Mouse (Mus musculus) heart, postnatal 14 days (tissue): ENCODE data around the gene Odf4. TPM values are rescaled to one million over a fixed set of nuclear protein-coding genes. Genes with fewer than 3 reads are reported as not detected.
"Not testable (repeated sequence)": the region's sequence is repeated elsewhere in the genome, so short reads cannot be mapped to it uniquely, and the experiment has no call there.

Experiments used
- DNase-seq, 2 experiments: peaks; one replicate each; pipeline ENCODE4 v3.0.0; 2021 to 2022
- intact Hi-C: fragments of 180-260 bp; cut with DNase I; formaldehyde crosslinking; loops from one replicate; pipeline ENCODE4 v1.15.1; 2025
- long read RNA-seq, 2 experiments: library from polyadenylated mRNA; stranded (forward); transcript quantifications; one replicate each; pipeline ENCODE4 v2.0.0; 2021
- total RNA-seq, 2 experiments: library from RNA; stranded (reverse); gene quantifications; 2 replicates each; pipeline ENCODE4 v1.2.3; 2021

Gene Odf4
- total RNA-seq = not detected
- long read RNA-seq, experiment 1 = 0 reads
- long read RNA-seq, experiment 2 = 0 reads

- intact Hi-C loops = no loop called here
- DNase-seq = no peak
Observed at GRCm38 (mm10) chr11:68926981-68927380, at the start of gene Odf4. Gene Odf4, minus strand, starts transcription at chr11:68927081.

DNA sequence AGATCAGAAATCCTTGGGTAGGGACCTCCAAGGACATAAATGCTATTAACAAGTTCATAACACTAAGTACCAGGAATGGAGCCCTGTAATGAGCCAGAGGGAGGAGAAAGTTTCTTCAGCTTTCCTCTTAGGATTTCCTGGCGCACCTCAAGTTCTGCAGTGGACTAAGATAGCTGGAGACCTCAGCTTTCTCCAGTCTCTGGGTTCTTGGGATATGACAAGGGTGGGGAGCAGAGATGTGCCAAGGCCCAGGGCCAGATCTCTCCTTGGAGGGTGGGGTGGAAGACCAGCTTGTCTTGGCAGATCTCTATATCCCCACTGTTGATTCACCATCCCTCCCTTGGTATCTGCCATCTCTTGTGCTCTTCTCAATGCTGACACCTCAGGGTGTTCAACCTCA, 48.7 kb upstream of the Odf4 start:
- no peak for DNase-seq
- intact Hi-C loops = no loop called here

GRCm38 (mm10) chr11:68975085-68975484, 48.2 kb upstream of the Odf4 start, which contains the start of gene Rangrf:
Gene Rangrf, minus strand, starts transcription at chr11:68975185.
- intact Hi-C loops = no loop called here
- no peak for DNase-seq

DNA sequence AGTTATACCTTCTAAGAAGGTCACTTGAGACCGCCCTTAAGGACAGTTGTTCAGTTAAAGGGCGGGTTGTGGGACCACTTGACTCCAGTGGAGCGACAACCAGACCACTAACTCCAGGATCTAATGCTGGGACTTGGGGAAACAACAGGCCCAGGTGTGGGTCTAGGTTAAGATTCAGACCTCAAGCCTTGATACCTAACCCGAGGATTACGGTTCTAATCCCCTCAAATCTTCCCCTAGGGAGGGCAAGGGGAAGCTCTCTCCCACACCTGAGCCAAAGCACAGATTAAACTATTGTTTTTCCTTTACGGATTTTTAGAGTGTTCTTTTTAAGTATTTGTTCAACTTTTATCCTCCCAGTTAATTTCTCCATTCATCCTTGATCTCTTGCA, 47.2 kb upstream of the Odf4 start:
- DNase-seq = no peak
- intact Hi-C loops = no loop called here

GRCm38 (mm10) chr11:68973250-68974058, 46.6 kb upstream of the Odf4 start:
- intact Hi-C loops = not testable (repeated sequence)
- DNase-seq = peak; percentile 85 to 90

GRCm38 (mm10) chr11:68970232-68970631, 43.4 kb upstream of the Odf4 start:
- peak; percentile 45 to 52 for DNase-seq
- intact Hi-C loops = no loop called here

DNA sequence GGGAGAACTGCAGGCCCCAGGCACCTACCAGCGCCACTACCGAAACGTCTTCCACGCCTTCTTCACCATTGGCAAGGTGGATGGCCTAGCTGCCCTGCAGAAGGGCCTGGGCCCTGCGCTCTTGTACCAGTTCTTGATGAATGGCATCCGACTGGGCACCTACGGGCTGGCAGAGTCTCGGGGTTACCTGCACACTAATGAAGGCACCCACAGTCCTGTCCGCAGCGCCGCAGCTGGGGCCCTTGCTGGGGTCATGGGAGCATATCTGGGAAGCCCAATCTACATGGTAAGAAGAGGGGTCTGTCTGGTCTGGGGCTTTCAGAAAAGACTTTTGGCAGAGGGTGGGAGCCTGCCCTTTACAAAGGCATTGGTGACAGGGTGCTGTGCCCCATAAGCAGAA, 41.9 kb upstream of the Odf4 start:
- intact Hi-C loops = loop anchor here (5.0 kb wide), 2 partner anchors 64 to 66 kb away; partner anchors contain the start of gene Rpl26
- DNase-seq = no peak

DNA sequence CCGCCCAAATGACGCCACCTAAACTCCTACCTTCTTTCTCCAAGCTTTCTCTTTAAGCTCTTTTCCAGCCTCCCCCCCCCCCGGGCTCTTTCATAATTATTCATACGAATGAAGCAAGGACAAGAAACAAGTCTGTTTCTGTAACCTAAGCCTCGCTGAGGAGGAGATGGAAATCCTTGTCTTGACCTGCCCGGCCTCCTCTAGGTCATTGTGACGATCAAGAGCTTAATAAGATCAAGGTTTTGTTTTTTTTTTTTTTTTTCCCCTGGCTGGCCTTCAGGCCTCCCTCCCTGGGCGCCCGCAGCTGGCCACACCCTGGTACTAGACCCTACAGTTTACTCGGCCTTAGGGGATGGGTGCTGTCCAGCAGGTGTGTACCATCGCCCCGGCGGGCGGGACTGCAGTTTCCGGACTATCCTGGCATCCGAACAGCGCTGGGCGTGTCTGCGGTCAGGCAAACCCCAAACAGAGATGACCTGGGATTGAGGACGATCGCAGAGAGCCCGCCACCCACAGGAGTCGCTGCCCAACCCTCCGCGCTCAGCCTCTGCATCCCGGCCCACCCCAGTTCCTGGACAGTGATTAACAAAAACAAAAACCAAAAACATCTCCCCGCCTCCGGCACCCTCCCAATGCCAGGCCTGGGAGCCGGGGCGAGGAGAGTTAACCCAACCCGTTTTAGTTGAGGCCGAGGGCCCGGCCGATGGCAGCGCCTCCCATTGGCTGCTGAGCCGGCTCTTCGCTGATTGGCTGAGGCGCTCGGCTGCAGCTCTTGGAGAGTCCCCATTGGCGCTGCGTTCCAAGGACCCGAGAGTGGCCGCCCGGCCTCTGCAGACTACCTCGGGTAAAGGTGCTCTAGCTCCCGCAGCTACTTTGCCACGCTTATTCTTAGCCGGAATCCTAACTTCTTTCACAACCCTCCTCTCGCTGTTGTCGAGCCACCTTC, 40.7 kb upstream of the Odf4 start, which contains the start of gene Slc25a35:
TSS of gene Slc25a35 (plus strand) at position 795 of the 946 bp plus-strand sequence.
- peak; percentile 91 to 92 for DNase-seq
- intact Hi-C loops = loop anchor here (2.0 to 5.0 kb wide), 3 partner anchors 13 to 65 kb away; partner anchors contain the start of gene Rpl26

- intact Hi-C loops = loop anchor here (2.0 to 5.0 kb wide), 3 partner anchors 14 to 66 kb away; partner anchors contain the start of gene Rpl26
- no peak for DNase-seq
Observed at GRCm38 (mm10) chr11:68966554-68966953, 39.7 kb upstream of the Odf4 start.

DNA sequence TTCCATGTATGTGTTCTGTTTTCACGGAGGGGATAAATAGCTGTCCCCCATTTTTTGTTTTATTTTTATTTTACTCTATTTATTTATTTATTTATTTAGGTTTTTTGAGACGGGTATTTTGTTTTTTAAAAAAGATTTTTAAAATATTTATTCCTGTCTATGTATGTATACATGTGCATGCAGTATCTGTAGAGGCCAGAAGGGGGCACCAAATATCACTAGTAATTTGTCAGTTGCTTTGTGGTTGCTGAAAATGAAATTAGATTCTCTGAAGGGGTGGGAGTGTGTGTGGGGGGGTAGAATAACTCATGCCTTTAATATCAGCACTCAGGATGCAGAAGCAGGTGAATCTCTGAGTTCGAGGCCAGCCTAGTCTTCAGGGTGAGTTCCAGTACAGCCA, 39.0 kb upstream of the Odf4 start:
- DNase-seq = peak; percentile 54 to 78
- intact Hi-C loops = loop anchor here (2.0 to 5.0 kb wide), 3 partner anchors 15 to 66 kb away; partner anchors contain the start of gene Rpl26

DNA sequence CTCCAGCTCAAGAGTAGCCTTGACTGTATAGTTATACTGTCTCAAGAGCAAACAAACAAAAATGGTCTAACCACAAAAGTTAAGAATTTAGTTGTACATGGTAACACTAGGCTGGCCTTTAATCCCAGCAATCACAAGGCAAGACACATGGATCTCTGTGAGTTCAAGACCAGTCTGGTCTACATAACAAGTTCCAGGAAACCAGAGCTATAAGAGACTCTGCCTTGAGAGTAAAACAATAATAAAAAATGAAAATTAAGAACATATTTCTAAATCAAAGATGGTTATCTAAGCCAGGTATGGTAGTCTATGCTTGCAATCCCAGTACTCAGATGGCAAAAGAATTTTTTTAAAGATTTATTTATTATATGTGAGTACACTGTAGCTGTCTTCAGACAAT, 38.2 kb upstream of the Odf4 start:
- DNase-seq = no peak
- intact Hi-C loops = loop anchor here (5.0 kb wide), 2 partner anchors 63 to 67 kb away; partner anchors contain the start of gene Rpl26

GRCm38 (mm10) chr11:68963405-68963804, 36.5 kb upstream of the Odf4 start:
- intact Hi-C loops = no loop called here
- no peak for DNase-seq

- not testable (repeated sequence) for DNase-seq
Observed at GRCm38 (mm10) chr11:68962159-68962558, 35.3 kb upstream of the Odf4 start.

GRCm38 (mm10) chr11:68961596-68961995, 34.7 kb upstream of the Odf4 start:
- DNase-seq = no peak
- intact Hi-C loops = no loop called here

More at GRCm38 (mm10) chr11:68962159-68962558, 35.3 kb upstream of the Odf4 start:
- intact Hi-C loops = not testable (repeated sequence)

GRCm38 (mm10) chr11:68957971-68958370, 31.1 kb upstream of the Odf4 start:
- intact Hi-C loops = no loop called here
- DNase-seq = no peak

- intact Hi-C loops = no loop called here
- peak in 1 of 2 experiments; percentile 35 for DNase-seq
Observed at GRCm38 (mm10) chr11:68957308-68957707, 30.4 kb upstream of the Odf4 start, which contains the start of gene Arhgef15. Gene Arhgef15, minus strand, starts transcription at chr11:68957480.

- intact Hi-C loops = no loop called here
- peak; percentile 43 to 46 for DNase-seq
Observed at GRCm38 (mm10) chr11:68956697-68957096, 29.8 kb upstream of the Odf4 start.

GRCm38 (mm10) chr11:68956107-68956506, 29.2 kb upstream of the Odf4 start:
- peak; percentile 34 to 43 for DNase-seq
- intact Hi-C loops = no loop called here

DNA sequence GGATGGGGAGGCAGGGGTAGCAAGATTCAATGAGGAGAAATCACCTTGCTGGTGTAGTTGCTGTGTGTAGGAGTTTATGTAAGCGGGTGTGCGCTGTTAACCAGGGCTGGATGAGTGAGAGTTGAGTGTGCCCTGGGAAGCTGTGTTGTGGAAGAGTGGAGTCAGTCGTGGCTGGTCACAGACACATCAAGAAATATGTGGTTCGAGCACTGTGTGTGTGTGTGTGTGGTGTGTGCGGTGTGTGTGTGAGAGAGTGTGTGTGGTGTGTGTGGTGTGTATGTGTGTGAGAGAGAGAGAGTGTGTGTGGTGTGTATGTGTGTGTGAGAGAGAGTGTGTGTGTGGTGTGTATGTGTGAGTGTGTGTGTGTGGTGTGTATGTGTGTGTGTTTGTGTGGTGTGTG, 28.6 kb upstream of the Odf4 start:
- intact Hi-C loops = no loop called here
- DNase-seq = no peak

- DNase-seq = peak in 1 of 2 experiments; percentile 30
- intact Hi-C loops = loop anchor here (5.0 kb wide), 1 partner anchor 47 kb away; no protein-coding TSS in a partner anchor
Observed at GRCm38 (mm10) chr11:68954408-68954807, 27.5 kb upstream of the Odf4 start.
